Comparison of ENCODE assay signal across 22 mouse cellular contexts in genomic region chr16:92552106-92552382, GRCm38 (mm10).
DNase-seq lines count a peak whose midpoint lies in the region; ATAC-seq and TF ChIP-seq lines count a peak whose summit lies in the region.
"Had no signal": no experiment of that assay in that cellular context is flagged by ENCODE, and none has a peak within 500 bp of the region (broad histone marks: within the 10 kb centered on the region; RNA-seq: fewer than 3 reads in every experiment).

No protein-coding gene starts in this region.

- no peaks in the 10 kb centered on the region for H3K9me3 ChIP-seq in neural tube, embryonic 15.5 days (replicated peaks)
- no peaks in the 10 kb centered on the region for H3K9me3 ChIP-seq in hindbrain, embryonic 16.5 days (ENCODE audit: control insufficient read depth, low read length)
- H3K9me3 ChIP-seq: embryonic facial prominence, embryonic 10.5 days; embryonic facial prominence, embryonic 12.5 days; forebrain, embryonic 10.5 days; forebrain, embryonic 12.5 days had no signal

- no peak overlapping the region for H3K27ac ChIP-seq in neural tube, embryonic 15.5 days (replicated peaks)
- H3K27ac ChIP-seq in hindbrain, embryonic 16.5 days (ENCODE audit: low read depth, low read length), result no peak overlapping the region
- H3K27ac ChIP-seq: embryonic facial prominence, embryonic 10.5 days; embryonic facial prominence, embryonic 12.5 days; forebrain, embryonic 10.5 days; forebrain, embryonic 12.5 days had no signal

- ATAC-seq in neural tube, embryonic 15.5 days (ENCODE audit: low FRiP score), result no peak
- ATAC-seq in hindbrain, embryonic 16.5 days, result no peak
- ATAC-seq: activated CD4-positive, CD25-positive, alpha-beta regulatory T cell, adult 4 months; forebrain, embryonic 14.5 days; forebrain, embryonic 16.5 days had no signal

- 80% methylated on average over 9 of the region's 9 CpGs for WGBS in neural tube, embryonic 15.5 days
- 83% methylated on average over 9 of the region's 9 CpGs for whole genome bisulfite sequencing in hindbrain, embryonic 16.5 days

- peak overlapping the region; percentile 26 for H3ac ChIP-seq in C2C12 (ENCODE audit: control insufficient read depth, insufficient read length, low read depth)

- TF ChIP-seq CTCF in C2C12 (IDR thresholded peaks at IDR 0.05; ENCODE audit: control insufficient read depth, insufficient read depth, insufficient read length), result no peak

- no peaks in the 10 kb centered on the region for H3K27me3 ChIP-seq in C2C12 (ENCODE audit: control insufficient read depth, insufficient read depth, insufficient read length)
- H3K27me3 ChIP-seq in neural tube, embryonic 15.5 days (replicated peaks), result no peaks in the 10 kb centered on the region
- H3K27me3 ChIP-seq in hindbrain, embryonic 16.5 days (replicated peaks; ENCODE audit: control insufficient read depth, insufficient read depth, low read length), result no peaks in the 10 kb centered on the region
- H3K27me3 ChIP-seq: embryonic facial prominence, embryonic 12.5 days; forebrain, embryonic 12.5 days had no signal

- H3K9ac ChIP-seq in neural tube, embryonic 15.5 days (replicated peaks), result no peak overlapping the region
- H3K9ac ChIP-seq in hindbrain, embryonic 16.5 days (ENCODE audit: low read depth, low read length), result no peak overlapping the region
- H3K9ac ChIP-seq: embryonic facial prominence, embryonic 12.5 days; forebrain, embryonic 12.5 days had no signal

- no peaks in the 10 kb centered on the region for H3K4me1 ChIP-seq in neural tube, embryonic 15.5 days
- no peaks in the 10 kb centered on the region for H3K4me1 ChIP-seq in hindbrain, embryonic 16.5 days (ENCODE audit: control insufficient read depth, insufficient read depth, low read depth, low read length)
- H3K4me1 ChIP-seq: forebrain, embryonic 12.5 days had no signal

- H3K79me3 ChIP-seq in C2C12 (ENCODE audit: low read depth), result no peaks in the 10 kb centered on the region

- peak; percentile 37 for DNase-seq in 3134 (ENCODE audit: extremely low read depth, insufficient read length, low spot score)
- DNase-seq in fibroblast of lung, adult 2 months (ENCODE audit: low read depth), result peak; percentile 73
- no peak for DNase-seq in yolk sac, embryonic 10.5 days (ENCODE audit: low spot score)
- DNase-seq: adrenal gland, adult 8-10 months; adrenal gland, postnatal 14 days; adrenal gland, postnatal 36 days; B cell, adult 2 months; cerebellum, adult 11-12 months; cerebellum, adult 2 months; cerebellum, adult 9-10 months; cerebellum, postnatal 10 days; cerebellum, postnatal 25 days had no signal

- H3K4me3 ChIP-seq in C2C12 (ENCODE audit: insufficient read depth, poor library complexity, severe bottlenecking), result no peak overlapping the region
- H3K4me3 ChIP-seq in neural tube, embryonic 15.5 days (replicated peaks), result no peak overlapping the region
- no peak overlapping the region for H3K4me3 ChIP-seq in hindbrain, embryonic 16.5 days (ENCODE audit: low read length)
- H3K4me3 ChIP-seq: embryonic facial prominence, embryonic 10.5 days; embryonic facial prominence, embryonic 12.5 days; forebrain, embryonic 10.5 days; forebrain, embryonic 12.5 days had no signal

- no peaks in the 10 kb centered on the region for H3K36me3 ChIP-seq in C2C12 (ENCODE audit: control insufficient read depth, insufficient read depth)
- H3K36me3 ChIP-seq in neural tube, embryonic 15.5 days, result no peaks in the 10 kb centered on the region
- H3K36me3 ChIP-seq in hindbrain, embryonic 16.5 days (ENCODE audit: control insufficient read depth, insufficient read depth, low read length), result no peaks in the 10 kb centered on the region
- H3K36me3 ChIP-seq: embryonic facial prominence, embryonic 10.5 days; embryonic facial prominence, embryonic 12.5 days; forebrain, embryonic 10.5 days; forebrain, embryonic 12.5 days had no signal

- H3K4me2 ChIP-seq in neural tube, embryonic 15.5 days, result no peak overlapping the region
- H3K4me2 ChIP-seq in hindbrain, embryonic 16.5 days (ENCODE audit: low read length), result no peak overlapping the region
- H3K4me2 ChIP-seq: embryonic facial prominence, embryonic 12.5 days; forebrain, embryonic 12.5 days had no signal

- no peaks in the 10 kb centered on the region for H3K79me2 ChIP-seq in C2C12 (ENCODE audit: control insufficient read depth, insufficient read depth)

TF ChIP-seq in C2C12, 6 proteins besides CTCF, POLR2A, EP300 and RAD21:
- no peak for TF ChIP-seq USF1 (IDR thresholded peaks at IDR 0.05; ENCODE audit: low read depth)
- no peak for TF ChIP-seq CEBPB (IDR thresholded peaks at IDR 0.05; ENCODE audit: low read depth)
- peak; percentile 32 for TF ChIP-seq MYOD1 (IDR thresholded peaks at IDR 0.05; ENCODE audit: control insufficient read depth, insufficient read length, low read depth)
- no peak for TF ChIP-seq MYOG (IDR thresholded peaks at IDR 0.05; ENCODE audit: control insufficient read depth, extremely low read depth, insufficient read length)
- no peak for TF ChIP-seq MAX (IDR thresholded peaks at IDR 0.05)
